ENCODE assay signal across 8 mouse cellular contexts in the genomic region with DNA sequence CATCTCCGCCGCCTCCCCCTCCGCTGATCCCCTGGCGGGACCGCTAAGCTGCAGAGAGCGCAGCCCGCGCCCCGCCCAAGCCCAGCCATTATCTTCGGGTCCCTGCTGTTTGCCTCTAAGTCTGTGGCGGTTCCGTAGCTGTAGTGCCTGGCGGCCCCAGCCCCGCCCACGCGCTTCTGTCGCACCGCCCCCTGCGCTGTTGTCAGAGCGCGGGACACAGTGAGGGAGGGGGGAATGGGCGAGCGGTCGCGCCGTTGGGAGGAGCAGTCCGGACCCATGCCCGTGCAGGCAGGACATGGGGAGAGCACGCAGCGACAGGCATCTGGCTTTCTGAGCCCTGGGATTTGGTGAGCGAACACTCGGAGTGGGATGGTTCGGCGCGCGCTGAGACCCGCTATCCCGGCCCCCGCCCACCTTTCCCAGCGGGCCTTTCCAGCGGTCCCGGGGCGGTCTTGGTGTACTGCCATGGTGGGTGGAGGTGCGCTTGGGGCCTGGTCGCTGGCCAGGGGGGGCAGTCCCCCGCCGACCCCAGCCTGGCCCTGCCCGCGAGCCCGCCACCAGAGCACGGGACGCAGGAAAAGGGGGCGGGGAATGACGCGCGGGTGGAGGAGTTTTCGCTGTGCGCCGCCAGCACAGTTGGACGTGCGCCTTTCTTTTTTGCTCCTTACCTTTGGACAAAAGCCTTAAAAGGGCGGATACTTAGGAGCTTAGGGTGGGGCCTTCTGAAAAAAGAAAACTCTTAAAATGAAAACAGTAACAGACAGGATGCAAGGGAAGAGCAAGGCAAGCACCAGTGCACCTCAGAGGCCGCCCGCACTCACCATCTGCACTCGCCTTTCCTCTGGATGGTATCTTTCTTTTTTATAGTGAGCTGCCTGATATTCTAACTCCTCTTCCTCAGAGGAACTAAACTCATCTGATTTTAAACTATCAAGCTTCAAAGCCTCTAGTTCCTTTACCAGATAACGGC. TPM values are rescaled to one million over a fixed set of nuclear protein-coding genes. Genes with fewer than 3 reads are reported as not detected.
DNase-seq lines count a peak whose midpoint lies in the region; ATAC-seq lines count a peak whose summit lies in the region.

TSS of gene Cldn34c1 (plus strand) at position 205 of the 970 bp plus-strand sequence.

- intact Hi-C loops in left cerebral cortex, postnatal 25 days (cut with DNase I) = no loop called here

- H3K36me3 ChIP-seq in embryonic facial prominence, embryonic 10.5 days (replicated peaks) = no peaks in the 10 kb centered on the region
- no peaks in the 10 kb centered on the region for H3K36me3 ChIP-seq in intestine, embryonic 16.5 days (ENCODE audit: control insufficient read depth, insufficient read depth, low read length)

- 5% methylated on average over 66 of the region's 66 CpGs for WGBS in embryonic facial prominence, embryonic 10.5 days
- WGBS in intestine, embryonic 16.5 days = 8% methylated on average over 55 of the region's 66 CpGs

- peak within 1 kb of the TSS; percentile 63 for H3K4me3 ChIP-seq in embryonic facial prominence, embryonic 10.5 days
- peak within 1 kb of the TSS; percentile 59 for H3K4me3 ChIP-seq in intestine, embryonic 16.5 days (ENCODE audit: low read length)

- H3K9me3 ChIP-seq in embryonic facial prominence, embryonic 10.5 days = 0 out of 2 replicates have a peak, but pooled peaks cover 7% of the 10 kb centered on the region
- H3K9me3 ChIP-seq in intestine, embryonic 16.5 days (ENCODE audit: control insufficient read depth, low read length) = no peaks in the 10 kb centered on the region

- H3K9ac ChIP-seq in intestine, embryonic 16.5 days (ENCODE audit: low read depth, low read length) = peak within 1 kb of the TSS; percentile 64

- H3K27ac ChIP-seq in embryonic facial prominence, embryonic 10.5 days (replicated peaks) = peak within 1 kb of the TSS; percentile 89
- peak within 1 kb of the TSS; percentile 80 for H3K27ac ChIP-seq in intestine, embryonic 16.5 days (ENCODE audit: low read length)

- H3K4me2 ChIP-seq in intestine, embryonic 16.5 days (ENCODE audit: low read depth, low read length) = peak within 1 kb of the TSS; percentile 37

- no peaks in the 10 kb centered on the region for H3K4me1 ChIP-seq in embryonic facial prominence, embryonic 10.5 days
- no peaks in the 10 kb centered on the region for H3K4me1 ChIP-seq in intestine, embryonic 16.5 days (ENCODE audit: control insufficient read depth, insufficient read depth, low read length)

- DNase-seq in adrenal gland, postnatal 25 days = peak; percentile 83
- DNase-seq in embryonic facial prominence, embryonic 10.5 days (ENCODE audit: low spot score) = peak; percentile 90
- peak; percentile 61 to 83 for DNase-seq in gastrocnemius, postnatal 4 days (ENCODE audit: low spot score in 2 of 2)
- peak; percentile 69 to 74 for DNase-seq in left cerebral cortex, postnatal 25 days (ENCODE audit: low spot score in 2 of 2)
- DNase-seq in right cerebral cortex, postnatal 14 days = peak; percentile 66
- DNase-seq in urinary bladder, postnatal 14 days (ENCODE audit: low spot score) = peak; percentile 75

- ATAC-seq in intestine, embryonic 16.5 days = peak; percentile 99
- peak; percentile 100 for ATAC-seq in megakaryocyte-erythroid progenitor cell, adult 5-6 weeks (replicated peaks; ENCODE audit: low FRiP score, low TSS enrichment, poor library complexity, severe bottlenecking)

- no peaks in the 10 kb centered on the region for H3K27me3 ChIP-seq in embryonic facial prominence, embryonic 10.5 days (replicated peaks; ENCODE audit: low read depth, poor library complexity, severe bottlenecking)
- no peaks in the 10 kb centered on the region for H3K27me3 ChIP-seq in intestine, embryonic 16.5 days (replicated peaks; ENCODE audit: control insufficient read depth, insufficient read depth, low read length)

RNA-seq across cellular contexts. Expression of gene Cldn34c1, which starts in this region (rescaled TPM):
- 3.4 and 5.9 TPM in 2 replicates for total RNA-seq in adrenal gland, postnatal 25 days (2021)
- polyA plus RNA-seq in embryonic facial prominence, embryonic 10.5 days (2016; fragmentation: Nextera tagmentation; extraction: Ambion mirVana) = 12.7 and 15.3 TPM in 2 replicates
- total RNA-seq in gastrocnemius, postnatal 4 days (2021) = 1 to 10 TPM; 3.9 to 9.2 TPM
- polyA plus RNA-seq in intestine, embryonic 16.5 days (2015; fragmentation: Nextera tagmentation; extraction: Ambion mirVana) = 6.5 TPM in 2 replicates
- 1 to 10 TPM; 4.4 to 5.7 TPM for total RNA-seq in left cerebral cortex, postnatal 25 days (2021)
- total RNA-seq in megakaryocyte-erythroid progenitor cell, adult 5-6 weeks (2014; fragmentation: Nextera tagmentation) = 9.4 and 11.5 TPM in 2 replicates
- total RNA-seq in megakaryocyte-erythroid progenitor cell, adult 5-6 weeks (2017) = 6.2 and 10.1 TPM in 2 replicates

Comparison
In these comparisons a context has a peak if more than half of its experiments do, and no peak if none do; other contexts are left out.
1. Peak in every context shown above with its lines: DNase-seq, ATAC-seq, H3K4me3 ChIP-seq and H3K27ac ChIP-seq.